Mouse (Mus musculus) telencephalon, adult 2 months (tissue): Measurements from ENCODE around the gene Pmfbp1.

Source experiments
- DNase-seq: peaks from one replicate; pipeline ENCODE4 v3.0.0-alpha.2; 2011; ENCODE audit warnings: low read depth, low spot score

The Pmfbp1 gene

DNA sequence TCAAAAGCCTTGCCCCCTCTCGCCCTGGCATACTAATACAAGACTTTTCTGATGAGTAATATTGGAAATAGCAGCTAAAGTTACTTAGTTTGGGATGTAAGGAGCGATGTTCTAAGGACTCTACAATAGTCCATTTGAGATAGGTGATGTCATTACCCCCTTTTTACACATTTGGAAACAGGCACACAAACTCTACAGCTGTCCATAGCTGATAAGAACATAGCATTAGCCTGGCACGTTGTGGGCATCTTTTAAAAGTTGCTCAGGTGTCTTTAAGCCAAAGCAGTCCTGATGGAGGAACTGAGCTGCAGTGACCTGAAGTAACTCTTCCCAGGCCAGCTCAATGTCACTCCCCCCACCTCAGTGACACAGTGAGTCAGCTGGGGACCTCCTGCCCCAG is 97.5 kb downstream of the Pmfbp1 start:
- no peak for DNase-seq

DNA sequence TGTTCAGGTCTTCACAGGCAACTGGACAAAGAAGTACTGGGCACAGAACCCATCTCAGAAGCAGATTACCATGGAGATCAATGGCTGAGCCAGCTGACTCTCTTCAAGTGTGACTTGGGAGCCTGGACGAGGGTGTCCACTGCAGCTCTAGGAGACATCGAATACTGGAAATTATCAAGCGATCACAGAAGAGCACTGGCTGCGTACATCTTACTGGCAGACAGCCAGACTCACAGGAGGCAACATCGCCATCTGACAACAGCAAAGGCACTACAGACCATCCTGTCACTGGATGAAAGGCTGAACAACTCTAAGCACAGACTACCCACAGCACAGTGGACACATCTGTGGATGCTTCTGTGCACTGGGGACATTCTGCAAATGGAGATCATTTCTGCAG is 98.3 kb downstream of the Pmfbp1 start:
- no peak for DNase-seq
